Mouse (Mus musculus) CH12.LX (cell line): ENCODE measurements around the gene Focad. TPM values are rescaled to one million over a fixed set of nuclear protein-coding genes. Genes with fewer than 3 reads are reported as not detected.

ENCODE experiments used
- DNase-seq: peaks from one replicate; pipeline ENCODE4 v3.0.0-alpha.2; 2013; ENCODE audit errors: extremely low read depth
- H3K27ac ChIP-seq: 2 replicates; pipeline ENCODE4 v1.5.1; 2012; ENCODE audit warnings: low read depth, mild to moderate bottlenecking, control low read depth, moderate library complexity; ENCODE audit not compliant: insufficient read depth
- H3K27me3 ChIP-seq: replicated peaks from 2 replicates; pipeline ENCODE3; 2012; ENCODE audit warnings: inconsistent platforms
- H3K36me3 ChIP-seq, 2 experiments: replicated peaks in 1 of 2; 2 replicates each; pipeline versions ENCODE3 to v1.6.1; 2012; ENCODE audit warnings: inconsistent platforms in 1 of 2, low read length in 1 of 2, mild to moderate bottlenecking in 1 of 2, mixed read lengths in 1 of 2, moderate library complexity in 1 of 2; ENCODE audit not compliant: control insufficient read depth in 1 of 2, insufficient read depth in 1 of 2
- H3K4me1 ChIP-seq, 2 experiments: 2 replicates each; pipeline ENCODE4 v1.6.1; 2012; ENCODE audit warnings: inconsistent platforms in 1 of 2, moderate library complexity in 1 of 2; ENCODE audit not compliant: insufficient read depth in 2 of 2, control insufficient read depth in 1 of 2
- H3K4me2 ChIP-seq: 2 replicates; pipeline ENCODE4 v1.6.1; 2012; ENCODE audit warnings: low read depth, mild to moderate bottlenecking, control low read depth; ENCODE audit not compliant: poor library complexity, insufficient read depth, severe bottlenecking
- H3K4me3 ChIP-seq, 3 experiments: fragments of 150-350 bp in 1 of 3; sonication (generic) in 1 of 3; replicated peaks in 1 of 3; 2 replicates each; pipeline versions ENCODE3 to v1.5.1; 2011 to 2012; ENCODE audit warnings: low read depth in 2 of 3, low read length in 2 of 3, mild to moderate bottlenecking in 2 of 3, moderate library complexity in 2 of 3, control low read depth in 1 of 3, improper control_type of control experiment in 1 of 3, inconsistent platforms in 1 of 3, mixed read lengths in 1 of 3; ENCODE audit not compliant: poor library complexity in 1 of 3
- H3K79me2 ChIP-seq: replicated peaks from 2 replicates; pipeline ENCODE4 v1.6.1; 2012; ENCODE audit warnings: mild to moderate bottlenecking, moderate library complexity; ENCODE audit not compliant: control insufficient read depth, poor library complexity, insufficient read depth, severe bottlenecking; ENCODE audit errors: extremely low read depth
- H3K9ac ChIP-seq: 2 replicates; pipeline ENCODE4 v1.6.1; 2012; ENCODE audit warnings: low read depth, mild to moderate bottlenecking, control low read depth, moderate library complexity; ENCODE audit not compliant: insufficient read depth
- H3K9me3 ChIP-seq: replicated peaks from 2 replicates; pipeline ENCODE3; 2012; ENCODE audit warnings: low read length, inconsistent platforms, mixed read lengths
- CTCF ChIP-seq, 2 experiments: IDR thresholded peaks in 1 of 2; conservative IDR thresholded peaks in 1 of 2; 2 replicates each; pipeline ENCODE4 v1.5.1; 2011 to 2012; ENCODE audit warnings: low read depth in 2 of 2, low read length in 2 of 2, improper control_type of control experiment in 1 of 2, inconsistent platforms in 1 of 2, mild to moderate bottlenecking in 1 of 2, moderate library complexity in 1 of 2
- E2F4 ChIP-seq: IDR thresholded peaks from 2 replicates; pipeline ENCODE4 v1.6.1; 2011; ENCODE audit warnings: low read depth, low read length, improper control_type of control experiment; ENCODE audit not compliant: insufficient replicate concordance
- ELF1 ChIP-seq: IDR thresholded peaks from 2 replicates; pipeline ENCODE4 v1.6.1; 2014; ENCODE audit warnings: low read depth, mild to moderate bottlenecking, inconsistent platforms, low read length, improper control_type of control experiment
- EP300 ChIP-seq: IDR thresholded peaks from 2 replicates; pipeline ENCODE4 v1.6.1; 2011; ENCODE audit warnings: low read length, improper control_type of control experiment
- ETS1 ChIP-seq: conservative IDR thresholded peaks from 2 replicates; pipeline ENCODE4 v1.6.1; 2012; ENCODE audit warnings: low read depth, mild to moderate bottlenecking, inconsistent platforms, low read length, improper control_type of control experiment, moderate library complexity
- GABPA ChIP-seq: IDR thresholded peaks from 2 replicates; pipeline ENCODE4 v1.6.1; 2012; ENCODE audit warnings: low read depth, low read length, improper control_type of control experiment, inconsistent platforms; ENCODE audit not compliant: insufficient replicate concordance
- HCFC1 ChIP-seq: IDR thresholded peaks from 2 replicates; pipeline ENCODE4 v1.6.1; 2012; ENCODE audit warnings: low read depth, mild to moderate bottlenecking, inconsistent platforms, low read length, improper control_type of control experiment
- IRF4 ChIP-seq: IDR thresholded peaks from 2 replicates; pipeline ENCODE4 v1.6.1; 2014; ENCODE audit warnings: low read depth, mild to moderate bottlenecking, inconsistent platforms, low read length, improper control_type of control experiment
- JUN ChIP-seq: IDR thresholded peaks from 2 replicates; pipeline ENCODE4 v1.6.1; 2011; ENCODE audit warnings: low read depth, mild to moderate bottlenecking, low read length, improper control_type of control experiment, moderate library complexity; ENCODE audit not compliant: insufficient read depth
- JUND ChIP-seq: conservative IDR thresholded peaks from 2 replicates; pipeline ENCODE4 v1.6.1; 2011; ENCODE audit warnings: low read depth, low read length, improper control_type of control experiment
- MXI1 ChIP-seq: IDR thresholded peaks from 2 replicates; pipeline ENCODE4 v1.6.1; 2011; ENCODE audit warnings: mild to moderate bottlenecking, low read depth, low read length, improper control_type of control experiment
- MYC ChIP-seq: IDR thresholded peaks from 2 replicates; pipeline ENCODE4 v1.6.1; 2011; ENCODE audit warnings: low read depth, mild to moderate bottlenecking, improper control_type of control experiment, low read length
- NRF1 ChIP-seq: IDR thresholded peaks from 2 replicates; pipeline ENCODE4 v1.6.1; 2014; ENCODE audit warnings: low read depth, mild to moderate bottlenecking, inconsistent platforms, low read length, improper control_type of control experiment, moderate library complexity
- PAX5 ChIP-seq: IDR thresholded peaks from 2 replicates; pipeline ENCODE4 v1.6.1; 2012; ENCODE audit warnings: low read length, inconsistent platforms, mixed read lengths
- POLR2A ChIP-seq: IDR thresholded peaks from 2 replicates; pipeline ENCODE4 v1.6.1; 2011; ENCODE audit warnings: low read depth, mild to moderate bottlenecking, improper control_type of control experiment, low read length
- SIN3A ChIP-seq: IDR thresholded peaks from 2 replicates; pipeline ENCODE4 v1.6.1; 2012; ENCODE audit warnings: low read length, improper control_type of control experiment, inconsistent platforms
- SMC3 ChIP-seq: IDR thresholded peaks from 2 replicates; pipeline ENCODE4 v1.6.1; 2011; ENCODE audit warnings: low read depth, low read length, improper control_type of control experiment
- TCF12 ChIP-seq: IDR thresholded peaks from 2 replicates; pipeline ENCODE4 v1.6.1; 2014; ENCODE audit warnings: low read depth, mild to moderate bottlenecking, inconsistent platforms, low read length, improper control_type of control experiment
- UBTF ChIP-seq: IDR thresholded peaks from 2 replicates; pipeline ENCODE4 v1.6.1; 2012; ENCODE audit warnings: low read depth, mild to moderate bottlenecking, inconsistent platforms, low read length, improper control_type of control experiment, moderate library complexity
- ZC3H11A ChIP-seq: IDR thresholded peaks from 2 replicates; pipeline ENCODE4 v1.6.1; 2012; ENCODE audit warnings: low read depth, mild to moderate bottlenecking, inconsistent platforms, low read length, improper control_type of control experiment
- ZKSCAN1 ChIP-seq: IDR thresholded peaks from 2 replicates; pipeline ENCODE4 v1.6.1; 2012; ENCODE audit warnings: low read depth, inconsistent platforms, low read length, improper control_type of control experiment, borderline replicate concordance
- ZMIZ1 ChIP-seq: IDR thresholded peaks from 2 replicates; pipeline ENCODE4 v1.6.1; 2012; ENCODE audit warnings: low read depth, mild to moderate bottlenecking, inconsistent platforms, low read length, improper control_type of control experiment
- ZNF384 ChIP-seq: IDR thresholded peaks from 2 replicates; pipeline ENCODE4 v1.6.1; 2012; ENCODE audit warnings: low read depth, low read length, improper control_type of control experiment, inconsistent platforms
- dilution Hi-C: fragments of 300-500 bp; cut with MboI; formaldehyde crosslinking; loops from 2 replicates; pipeline ENCODE4 v1.14.3; 2020; ENCODE audit warnings: low sequenced_read_pairs; ENCODE audit not compliant: extremely low pct_unique_long_range_greater_than_20kb, extremely low pct_ligation_motif_present
- in situ Hi-C: fragments of 300-500 bp; cut with MboI; formaldehyde crosslinking; loops from 3 replicates; pipeline ENCODE4 v1.14.3; 2019; ENCODE audit warnings: low sequenced_read_pairs, low pct_ligation_motif_present, low pct_unique_long_range_greater_than_20kb, mixed read lengths
- polyA plus RNA-seq: library from polyadenylated mRNA; unstranded; fragments of >175 nt; gene quantifications from 2 replicates; pipeline ENCODE4 v1.2.1, GENCODE M21; 2012; ENCODE audit warnings: low read depth; ENCODE audit not compliant: insufficient read length
- total RNA-seq, 2 experiments: library from RNA; depleted of rRNA; stranded (reverse); fragments of 300-350 nt in 1 of 2; fragments of >200 nt in 1 of 2; gene quantifications; 2 replicates each; pipeline ENCODE4 v1.2.3; 2012 to 2014

Gene Focad
- total and polyA plus RNA-seq, 3 experiments: 17.3 to 18.9 (median 18.2) TPM

DNA sequence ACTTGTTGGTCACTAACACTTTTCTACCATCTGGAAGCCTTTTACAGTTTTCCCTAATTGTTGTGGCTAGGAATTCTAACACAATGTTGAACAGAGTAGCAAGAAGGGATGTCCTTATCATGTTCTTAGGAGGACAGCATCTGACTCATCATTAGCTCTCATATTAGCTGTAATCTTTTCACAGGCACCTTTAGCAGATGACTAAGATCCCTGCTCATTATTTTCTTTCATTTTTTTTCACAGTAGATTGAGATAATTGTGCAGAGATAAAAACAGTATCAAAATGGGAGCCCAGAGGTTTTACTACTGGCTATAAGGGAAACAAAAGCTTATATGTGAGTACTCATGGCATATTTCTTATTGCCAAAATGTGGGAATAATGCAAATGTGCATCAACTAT, 330.1 kb downstream of the Focad start:
- Histone ChIP-seq H3K4me3 (no peak overlapping the region), H3K27ac (no peak overlapping the region), H3K36me3 (no peaks in the 10 kb centered on the region), H3K79me2 (no peaks in the 10 kb centered on the region), H3K4me1 (no peaks in the 10 kb centered on the region), H3K9me3 (no peaks in the 10 kb centered on the region), H3K27me3 (no peaks in the 10 kb centered on the region), H3K4me2 (no peak overlapping the region), H3K9ac (no peak overlapping the region)
- dilution Hi-C loops (no loop called here), in situ Hi-C loops (no loop called here)
- no peak for DNase-seq
- no peak for TF ChIP-seq ZMIZ1
- TF ChIP-seq EP300: no peak
- TF ChIP-seq ZKSCAN1: no peak
- TF ChIP-seq SMC3: no peak
- TF ChIP-seq HCFC1: no peak
- TF ChIP-seq ELF1: no peak
- TF ChIP-seq JUND: no peak
- TF ChIP-seq ZC3H11A: no peak

DNA sequence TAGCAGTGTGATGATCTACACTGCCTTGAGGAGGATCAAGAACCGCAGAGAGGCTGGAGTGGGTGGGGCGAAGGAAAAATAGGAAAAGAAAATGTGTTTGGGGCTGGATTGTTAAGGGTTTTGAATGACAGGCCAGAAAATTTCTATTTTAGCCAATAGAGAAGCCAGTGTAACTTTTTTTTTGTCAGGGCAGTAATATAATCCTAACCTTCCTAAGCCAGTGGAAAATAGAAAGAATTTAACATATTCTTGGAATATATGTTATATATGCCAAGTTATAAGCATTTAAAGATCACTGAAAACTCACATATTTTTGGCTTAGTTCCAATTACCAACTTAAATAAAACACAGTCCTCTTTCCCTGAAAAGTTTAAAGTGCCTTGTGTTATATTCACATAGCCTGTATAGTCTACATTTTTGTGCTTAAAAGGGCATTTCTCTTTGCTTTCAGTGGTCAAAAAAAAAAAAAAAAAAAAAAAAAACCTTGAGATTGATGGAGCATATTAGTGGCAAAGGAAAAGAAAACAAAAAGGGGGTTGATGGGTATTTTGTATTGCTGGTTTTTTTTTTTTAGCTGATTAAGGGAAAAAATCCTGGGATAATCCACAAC, 333.3 kb downstream of the Focad start:
- dilution Hi-C loops: no loop called here
- no peak overlapping the region for H3K9ac ChIP-seq
- DNase-seq: no peak
- TF ChIP-seq UBTF (no peak), ZMIZ1 (no peak), ELF1 (no peak), JUN (no peak), E2F4 (no peak), ETS1 (no peak), ZKSCAN1 (no peak), IRF4 (no peak), ZNF384 (no peak), SIN3A (no peak), PAX5 (no peak), NRF1 (no peak), CTCF (conservative IDR thresholded peaks at IDR 0.05 in 1 of 2, IDR thresholded peaks at IDR 0.05 in 1 of 2; ENCODE audit: low read depth in 2 of 2, low read length in 2 of 2) (no peak), TCF12 (no peak), MYC (no peak), GABPA (no peak), JUND (no peak), EP300 (no peak), POLR2A (no peak), MXI1 (no peak)
- H3K79me2 ChIP-seq: no peaks in the 10 kb centered on the region
- no peak overlapping the region for H3K27ac ChIP-seq
- no peaks in the 10 kb centered on the region for H3K36me3 ChIP-seq
- no peaks in the 10 kb centered on the region for H3K27me3 ChIP-seq
- H3K4me3 ChIP-seq: no peak overlapping the region
- in situ Hi-C loops: no loop called here
- peaks cover 0 to 10% of the 10 kb centered on the region in 2 experiments; a peak in 2 of 4 replicates for H3K4me1 ChIP-seq
- H3K4me2 ChIP-seq: no peak overlapping the region
- H3K9me3 ChIP-seq: no peaks in the 10 kb centered on the region
